Mouse (Mus musculus) midbrain, embryonic 14.5 days (tissue): ENCODE data around the gene Pknox1. TPM values are rescaled to one million over a fixed set of nuclear protein-coding genes. Genes with fewer than 3 reads are reported as not detected.
"Not testable (repeated sequence)": the region's sequence is repeated elsewhere in the genome, so short reads cannot be mapped to it uniquely, and the experiment has no call there.

Source experiments
- ATAC-seq: fragments of 200-750 bp; cut with Nextera tagmentation; 2 replicates; pipeline ENCODE4 v1.8.0; 2017; ENCODE audit warnings: moderate number of reproducible peaks, moderate library complexity; ENCODE audit not compliant: low FRiP score, low TSS enrichment
- DNase-seq: peaks from one replicate; pipeline ENCODE4 v3.0.0-alpha.2; 2015
- H3K27ac ChIP-seq: fragments of 300-500 bp; sonication (generic); replicated peaks from 2 replicates; pipeline ENCODE4 v1.5.1; 2014; ENCODE audit warnings: mild to moderate bottlenecking, low read depth, low read length, moderate library complexity
- H3K27me3 ChIP-seq: fragments of 300-500 bp; sonication (generic); 2 replicates; pipeline ENCODE4 v1.6.1; 2014; ENCODE audit warnings: low read length, control low read depth, mixed read lengths; ENCODE audit not compliant: control insufficient read depth, insufficient read depth
- H3K36me3 ChIP-seq: fragments of 300-500 bp; sonication (generic); 2 replicates; pipeline ENCODE4 v1.6.1; 2014; ENCODE audit warnings: low read length, control low read depth; ENCODE audit not compliant: control insufficient read depth, insufficient read depth
- H3K4me1 ChIP-seq: fragments of 300-500 bp; sonication (generic); 2 replicates; pipeline ENCODE4 v1.6.1; 2014; ENCODE audit warnings: mild to moderate bottlenecking, antibody characterized with exemption, low read length, control low read depth; ENCODE audit not compliant: control insufficient read depth, insufficient read depth
- H3K4me2 ChIP-seq: fragments of 300-500 bp; sonication (generic); 2 replicates; pipeline ENCODE4 v1.6.1; 2014; ENCODE audit warnings: mild to moderate bottlenecking, low read length, moderate library complexity
- H3K4me3 ChIP-seq: fragments of 300-500 bp; sonication (generic); replicated peaks from 2 replicates; pipeline ENCODE4 v1.5.1; 2014; ENCODE audit warnings: low read depth, low read length
- H3K9ac ChIP-seq: fragments of 300-500 bp; sonication (generic); replicated peaks from 2 replicates; pipeline ENCODE4 v1.6.1; 2014; ENCODE audit warnings: mild to moderate bottlenecking, low read length, moderate library complexity
- H3K9me3 ChIP-seq: fragments of 300-500 bp; sonication (generic); 2 replicates; pipeline ENCODE4 v1.6.1; 2016; ENCODE audit warnings: low read length, control low read depth, mixed read lengths; ENCODE audit not compliant: control insufficient read depth
- WGBS: fragments of 180-500 bp; shearing (Covaris S2); extraction: QIAGEN DNeasy Blood & Tissue Kit; methylation state at CpG from one replicate; pipeline ENCODE4 v1.1.7; 2014; 5-methylcytosine and 5-hydroxymethylcytosine counted together
- polyA plus RNA-seq: library from polyadenylated mRNA; unstranded; fragments of >200 nt; fragmentation: Nextera tagmentation; extraction: Ambion mirVana; gene quantifications from 2 replicates; pipeline ENCODE4 v1.2.1, GENCODE M21; 2014

The Pknox1 gene
- polyA plus RNA-seq, 1 experiment from 2014 or later, result 26.0 TPM

GRCm38 (mm10) chr17:31546444-31547196 lies 17.9 kb upstream of the Pknox1 start:
- no peak overlapping the region for H3K4me3 ChIP-seq
- no peak overlapping the region for H3K27ac ChIP-seq
- no peaks in the 10 kb centered on the region for H3K9me3 ChIP-seq
- H3K36me3 ChIP-seq, result no peaks in the 10 kb centered on the region
- DNase-seq, result no peak
- no peak for ATAC-seq
- no peaks in the 10 kb centered on the region for H3K27me3 ChIP-seq
- no peak overlapping the region for H3K9ac ChIP-seq
- peaks cover 14% of the 10 kb centered on the region for H3K4me1 ChIP-seq
- 90% methylated on average over 9 of the region's 9 CpGs for WGBS
- no peak overlapping the region for H3K4me2 ChIP-seq

GRCm38 (mm10) chr17:31547974-31548373 lies 16.6 kb upstream of the Pknox1 start:
- 12% methylated on average over 3 of the region's 3 CpGs for WGBS
- Histone ChIP-seq H3K27me3 (no peaks in the 10 kb centered on the region), H3K9me3 (no peaks in the 10 kb centered on the region), H3K4me2 (no peak overlapping the region), H3K9ac (no peak overlapping the region), H3K4me3 (no peak overlapping the region), H3K4me1 (peaks cover 11% of the 10 kb centered on the region; the same call in 1 of the 2 replicates), H3K36me3 (no peaks in the 10 kb centered on the region), H3K27ac (no peak overlapping the region)
- DNase-seq (no peak), ATAC-seq (no peak)

DNA sequence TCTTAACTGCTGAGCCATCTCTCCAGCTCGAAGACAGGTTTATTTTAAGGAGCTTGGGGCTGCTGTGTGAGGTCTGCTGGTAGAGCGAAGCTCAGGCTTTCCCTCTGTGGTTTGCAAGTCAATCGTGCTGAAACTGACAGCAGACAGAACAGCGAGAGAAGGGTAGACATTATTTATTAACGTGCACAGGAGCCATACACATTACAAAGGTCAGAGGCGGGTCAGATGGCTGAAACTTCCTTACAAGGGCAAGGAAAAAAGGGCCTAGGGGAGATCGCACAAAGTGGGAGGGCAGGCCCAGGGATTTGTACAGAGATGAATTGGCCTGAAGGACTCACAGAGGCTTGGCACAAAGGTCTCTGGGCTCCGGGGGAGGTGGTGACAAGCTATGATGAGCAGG lies 15.1 kb upstream of the Pknox1 start:
- no peak overlapping the region for H3K27ac ChIP-seq
- no peaks in the 10 kb centered on the region for H3K27me3 ChIP-seq
- no peak overlapping the region for H3K4me2 ChIP-seq
- no peaks in the 10 kb centered on the region for H3K9me3 ChIP-seq
- DNase-seq (no peak), ATAC-seq (no peak)
- H3K4me3 ChIP-seq, result no peak overlapping the region
- 68% methylated on average over 8 of the region's 8 CpGs for WGBS
- no peak overlapping the region for H3K9ac ChIP-seq
- H3K36me3 ChIP-seq, result no peaks in the 10 kb centered on the region
- H3K4me1 ChIP-seq, result 0 out of 2 replicates have a peak, but pooled peaks cover 6% of the 10 kb centered on the region

GRCm38 (mm10) chr17:31552601-31553000 lies 11.9 kb upstream of the Pknox1 start:
- not testable (repeated sequence) for H3K9ac ChIP-seq, H3K4me3 ChIP-seq, H3K4me2 ChIP-seq, H3K27ac ChIP-seq, H3K9me3 ChIP-seq, ATAC-seq, H3K36me3 ChIP-seq, DNase-seq, H3K27me3 ChIP-seq
- H3K4me1 ChIP-seq, result peaks cover 14% of the 10 kb centered on the region; the same call in 1 of the 2 replicates
- 95% methylated on average over 23 of the region's 23 CpGs for WGBS

DNA sequence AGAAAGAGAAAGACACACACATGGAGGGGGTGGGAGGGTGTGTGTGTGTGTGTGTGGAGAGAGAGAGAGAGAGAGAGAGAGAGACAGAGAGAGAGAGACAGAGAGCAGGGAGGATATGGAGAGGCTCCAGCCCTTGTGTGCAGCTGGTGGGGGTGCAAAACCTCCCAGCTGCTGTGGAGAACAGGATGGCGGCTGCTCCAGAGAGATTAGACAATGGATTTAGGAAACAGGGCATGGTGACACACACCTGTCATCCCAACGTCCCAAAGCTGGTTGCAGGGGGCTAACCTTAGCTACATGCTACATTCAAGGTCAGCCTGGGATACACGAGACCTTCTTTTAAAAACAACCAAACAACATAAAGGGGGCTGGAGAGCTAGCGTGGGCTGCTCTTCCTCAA lies 8.3 kb upstream of the Pknox1 start:
- DNase-seq (no peak), ATAC-seq (no peak)
- H3K27me3 ChIP-seq, result no peaks in the 10 kb centered on the region
- H3K4me2 ChIP-seq, result no peak overlapping the region
- no peak overlapping the region for H3K4me3 ChIP-seq
- H3K27ac ChIP-seq, result no peak overlapping the region
- WGBS, result 66% methylated on average over 4 of the region's 4 CpGs
- no peak overlapping the region for H3K9ac ChIP-seq
- H3K9me3 ChIP-seq, result no peaks in the 10 kb centered on the region
- peaks cover 11% of the 10 kb centered on the region; the same call in 1 of the 2 replicates for H3K4me1 ChIP-seq
- no peaks in the 10 kb centered on the region for H3K36me3 ChIP-seq

DNA sequence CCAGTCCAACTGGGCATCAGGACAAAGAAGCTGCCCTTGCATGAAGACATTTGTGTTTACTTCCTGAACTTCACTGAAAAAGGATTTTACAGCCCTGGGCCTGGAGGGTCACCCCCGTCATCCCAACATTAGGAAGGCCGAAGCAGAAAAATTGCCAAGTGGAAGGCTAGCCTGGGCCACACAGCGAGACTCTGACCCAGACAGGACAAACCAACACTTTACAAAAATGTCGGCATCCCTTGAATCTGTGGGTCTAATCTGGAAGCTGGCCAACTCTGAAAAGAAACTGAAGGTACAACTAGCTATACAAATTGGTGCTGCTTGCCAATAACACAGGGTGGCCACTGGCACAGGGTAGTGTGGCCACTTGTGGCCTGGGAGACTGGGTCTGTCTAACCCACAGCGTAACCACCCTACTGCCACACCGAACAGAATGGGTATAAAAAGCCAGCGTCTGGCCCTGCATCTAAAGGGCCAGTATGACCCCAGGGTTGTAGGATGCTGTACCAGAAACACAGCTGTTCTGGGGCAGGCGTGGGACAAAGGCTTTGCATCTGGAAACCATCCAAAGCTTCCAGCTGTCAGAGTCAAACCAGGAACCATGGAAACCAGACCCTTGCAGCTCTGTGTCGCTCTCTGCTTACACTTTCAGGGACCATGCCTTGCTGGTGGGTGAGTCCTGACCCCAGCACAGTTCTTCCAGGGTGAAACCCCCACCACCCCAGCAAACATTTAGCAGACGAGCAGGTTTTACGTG lies 7.2 kb upstream of the Pknox1 start:
- no peaks in the 10 kb centered on the region for H3K9me3 ChIP-seq
- H3K4me3 ChIP-seq, result no peak overlapping the region
- ATAC-seq (peak; percentile 50; the same call in 1 of the 2 replicates), DNase-seq (peak; percentile 71)
- H3K9ac ChIP-seq, result no peak overlapping the region
- no peaks in the 10 kb centered on the region for H3K36me3 ChIP-seq
- no peak overlapping the region for H3K4me2 ChIP-seq
- WGBS, result 64% methylated on average over 11 of the region's 11 CpGs
- peaks cover 11% of the 10 kb centered on the region; the same call in 1 of the 2 replicates for H3K4me1 ChIP-seq
- no peaks in the 10 kb centered on the region for H3K27me3 ChIP-seq
- H3K27ac ChIP-seq, result peak overlapping the region; percentile 37; the same call in 1 of the 2 replicates

DNA sequence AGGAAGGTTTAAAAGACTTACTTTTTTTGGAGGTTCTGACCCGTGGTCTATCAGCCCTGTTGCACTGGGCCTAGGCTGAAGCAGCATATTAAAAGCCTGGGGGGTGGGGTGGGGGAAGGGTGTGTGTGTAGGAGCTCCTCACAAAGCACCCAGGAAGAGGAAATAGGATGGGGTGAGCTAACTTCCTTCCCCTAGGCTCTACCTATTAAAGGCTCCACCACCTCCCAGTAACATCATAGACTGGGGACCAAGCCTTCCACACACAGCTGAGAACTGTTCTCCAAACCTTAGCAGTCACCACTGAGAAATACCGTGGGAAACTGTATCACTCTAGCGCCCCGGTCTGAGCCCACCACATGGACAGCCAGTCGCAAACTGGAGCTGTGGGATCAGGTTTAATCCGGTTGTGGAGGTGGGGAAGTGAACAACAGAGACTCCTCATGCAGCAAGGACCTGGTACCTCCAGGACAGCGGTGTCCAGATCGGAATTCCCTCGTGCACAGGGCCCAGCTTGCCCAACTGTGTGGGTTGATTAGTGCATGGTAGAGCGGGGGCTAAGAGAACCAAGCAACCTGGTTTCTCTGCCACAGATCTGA lies 6.5 kb upstream of the Pknox1 start:
- no peak overlapping the region for H3K4me2 ChIP-seq
- H3K36me3 ChIP-seq, result no peaks in the 10 kb centered on the region
- no peak overlapping the region for H3K9ac ChIP-seq
- H3K27me3 ChIP-seq, result no peaks in the 10 kb centered on the region
- WGBS, result 80% methylated on average over 10 of the region's 10 CpGs
- H3K4me3 ChIP-seq, result no peak overlapping the region
- H3K9me3 ChIP-seq, result no peaks in the 10 kb centered on the region
- ATAC-seq (no peak), DNase-seq (no peak)
- peak overlapping the region; percentile 42; the same call in 1 of the 2 replicates for H3K27ac ChIP-seq
- H3K4me1 ChIP-seq, result peaks cover 11% of the 10 kb centered on the region; the same call in 1 of the 2 replicates

- ATAC-seq (no peak), DNase-seq (no peak)
- H3K27me3 ChIP-seq, result no peaks in the 10 kb centered on the region
- no peak overlapping the region for H3K4me3 ChIP-seq
- no peaks in the 10 kb centered on the region for H3K36me3 ChIP-seq
- no peak overlapping the region for H3K27ac ChIP-seq
- no peaks in the 10 kb centered on the region for H3K9me3 ChIP-seq
- no peak overlapping the region for H3K9ac ChIP-seq
- H3K4me1 ChIP-seq, result peaks cover 16% of the 10 kb centered on the region; the same call in 1 of the 2 replicates
- 95% methylated on average over 11 of the region's 11 CpGs for WGBS
- H3K4me2 ChIP-seq, result no peak overlapping the region
Measured at GRCm38 (mm10) chr17:31559021-31559789, 5.3 kb upstream of the Pknox1 start.
